Mouse (Mus musculus) midbrain, embryonic 14.5 days (tissue): ENCODE measurements around the gene Cxcr5. TPM values are rescaled to one million over a fixed set of nuclear protein-coding genes. Genes with fewer than 3 reads are reported as not detected.

ENCODE experiments used
- ATAC-seq: fragments of 200-750 bp; cut with Nextera tagmentation; 2 replicates; pipeline ENCODE4 v1.8.0; 2017; ENCODE audit warnings: moderate number of reproducible peaks, moderate library complexity; ENCODE audit not compliant: low FRiP score, low TSS enrichment
- DNase-seq: peaks from one replicate; pipeline ENCODE4 v3.0.0-alpha.2; 2015
- H3K27ac ChIP-seq: fragments of 300-500 bp; sonication (generic); replicated peaks from 2 replicates; pipeline ENCODE4 v1.5.1; 2014; ENCODE audit warnings: mild to moderate bottlenecking, low read depth, low read length, moderate library complexity
- H3K27me3 ChIP-seq: fragments of 300-500 bp; sonication (generic); 2 replicates; pipeline ENCODE4 v1.6.1; 2014; ENCODE audit warnings: low read length, control low read depth, mixed read lengths; ENCODE audit not compliant: control insufficient read depth, insufficient read depth
- H3K36me3 ChIP-seq: fragments of 300-500 bp; sonication (generic); 2 replicates; pipeline ENCODE4 v1.6.1; 2014; ENCODE audit warnings: low read length, control low read depth; ENCODE audit not compliant: control insufficient read depth, insufficient read depth
- H3K4me1 ChIP-seq: fragments of 300-500 bp; sonication (generic); 2 replicates; pipeline ENCODE4 v1.6.1; 2014; ENCODE audit warnings: mild to moderate bottlenecking, antibody characterized with exemption, low read length, control low read depth; ENCODE audit not compliant: control insufficient read depth, insufficient read depth
- H3K4me2 ChIP-seq: fragments of 300-500 bp; sonication (generic); 2 replicates; pipeline ENCODE4 v1.6.1; 2014; ENCODE audit warnings: mild to moderate bottlenecking, low read length, moderate library complexity
- H3K4me3 ChIP-seq: fragments of 300-500 bp; sonication (generic); replicated peaks from 2 replicates; pipeline ENCODE4 v1.5.1; 2014; ENCODE audit warnings: low read depth, low read length
- H3K9ac ChIP-seq: fragments of 300-500 bp; sonication (generic); replicated peaks from 2 replicates; pipeline ENCODE4 v1.6.1; 2014; ENCODE audit warnings: mild to moderate bottlenecking, low read length, moderate library complexity
- H3K9me3 ChIP-seq: fragments of 300-500 bp; sonication (generic); 2 replicates; pipeline ENCODE4 v1.6.1; 2016; ENCODE audit warnings: low read length, control low read depth, mixed read lengths; ENCODE audit not compliant: control insufficient read depth
- WGBS: fragments of 180-500 bp; shearing (Covaris S2); extraction: QIAGEN DNeasy Blood & Tissue Kit; methylation state at CpG from one replicate; pipeline ENCODE4 v1.1.7; 2014; 5-methylcytosine and 5-hydroxymethylcytosine counted together
- polyA plus RNA-seq: library from polyadenylated mRNA; unstranded; fragments of >200 nt; fragmentation: Nextera tagmentation; extraction: Ambion mirVana; gene quantifications from 2 replicates; pipeline ENCODE4 v1.2.1, GENCODE M21; 2014

Gene Cxcr5
- polyA plus RNA-seq, 1 experiment from 2014 or later = not detected

GRCm38 (mm10) chr9:44562936-44563335, 1.3 kb upstream of the Cxcr5 start:
- no peak for DNase-seq
- Histone ChIP-seq H3K27ac (no peak overlapping the region), H3K4me3 (no peak overlapping the region), H3K9me3 (peaks cover 4% of the 10 kb centered on the region; the same call in 1 of the 2 replicates), H3K36me3 (no peaks in the 10 kb centered on the region), H3K9ac (no peak overlapping the region), H3K4me1 (no peaks in the 10 kb centered on the region), H3K4me2 (no peak overlapping the region), H3K27me3 (no peaks in the 10 kb centered on the region)
- no peak for ATAC-seq
- 48% methylated on average over 12 of the region's 12 CpGs for WGBS

- DNase-seq (no peak), ATAC-seq (no peak)
- WGBS = 82% methylated on average over 8 of the region's 8 CpGs
- no peaks in the 10 kb centered on the region for H3K36me3 ChIP-seq
- H3K4me1 ChIP-seq = no peaks in the 10 kb centered on the region
- no peaks in the 10 kb centered on the region for H3K9me3 ChIP-seq
- no peak overlapping the region for H3K9ac ChIP-seq
- no peak overlapping the region for H3K4me3 ChIP-seq
- H3K27ac ChIP-seq = no peak overlapping the region
- H3K4me2 ChIP-seq = no peak overlapping the region
- H3K27me3 ChIP-seq = no peaks in the 10 kb centered on the region
Observed at GRCm38 (mm10) chr9:44552161-44552560, 9.5 kb downstream of the Cxcr5 start.

GRCm38 (mm10) chr9:44551138-44551537, 10.5 kb downstream of the Cxcr5 start:
- 86% methylated on average over 10 of the region's 10 CpGs for WGBS
- no peak for ATAC-seq

GRCm38 (mm10) chr9:44548412-44549152, 13.1 kb downstream of the Cxcr5 start:
- WGBS = 93% methylated on average over 8 of the region's 8 CpGs
- no peak for DNase-seq
- no peaks in the 10 kb centered on the region for H3K27me3 ChIP-seq

More at GRCm38 (mm10) chr9:44551138-44551537, 10.5 kb downstream of the Cxcr5 start:
- Histone ChIP-seq H3K9me3 (no peaks in the 10 kb centered on the region), H3K9ac (no peak overlapping the region), H3K4me3 (no peak overlapping the region), H3K27ac (no peak overlapping the region), H3K4me2 (no peak overlapping the region), H3K27me3 (no peaks in the 10 kb centered on the region), H3K4me1 (no peaks in the 10 kb centered on the region), H3K36me3 (no peaks in the 10 kb centered on the region)
- DNase-seq = no peak

DNA sequence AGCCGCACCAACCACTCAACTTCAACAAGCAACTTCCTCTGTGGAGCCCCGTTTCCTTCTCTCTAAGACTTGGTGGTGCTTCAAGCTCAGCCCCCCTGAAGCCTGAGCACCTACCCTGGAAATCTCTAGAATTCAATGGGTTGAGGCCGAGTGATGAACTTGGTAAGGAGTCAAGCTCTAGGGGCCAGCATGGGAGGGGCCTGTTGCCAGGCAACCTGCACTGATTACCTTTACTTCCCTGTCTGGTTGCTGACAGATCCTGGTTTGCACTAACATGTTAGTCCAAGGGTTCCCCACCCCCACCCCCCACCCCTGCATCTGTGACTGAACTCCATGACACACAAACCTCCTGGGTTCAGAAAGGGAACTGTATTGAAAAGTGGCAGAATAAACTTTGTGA, 16.7 kb downstream of the Cxcr5 start:
- Histone ChIP-seq H3K4me1 (no peaks in the 10 kb centered on the region), H3K27ac (no peak overlapping the region), H3K9ac (no peak overlapping the region), H3K4me2 (no peak overlapping the region), H3K4me3 (no peak overlapping the region), H3K9me3 (no peaks in the 10 kb centered on the region), H3K36me3 (no peaks in the 10 kb centered on the region), H3K27me3 (no peaks in the 10 kb centered on the region)
- ATAC-seq (no peak), DNase-seq (no peak)
- WGBS = 80% methylated on average over 3 of the region's 3 CpGs

More at GRCm38 (mm10) chr9:44548412-44549152, 13.1 kb downstream of the Cxcr5 start:
- Histone ChIP-seq H3K36me3 (no peaks in the 10 kb centered on the region), H3K4me2 (no peak overlapping the region), H3K27ac (no peak overlapping the region), H3K4me1 (no peaks in the 10 kb centered on the region), H3K9ac (no peak overlapping the region), H3K9me3 (no peaks in the 10 kb centered on the region), H3K4me3 (no peak overlapping the region)
- ATAC-seq = no peak

- WGBS = 88% methylated on average over 4 of the region's 4 CpGs
- Histone ChIP-seq H3K4me3 (no peak overlapping the region), H3K4me1 (no peaks in the 10 kb centered on the region), H3K9ac (no peak overlapping the region), H3K9me3 (no peaks in the 10 kb centered on the region), H3K27ac (no peak overlapping the region), H3K36me3 (no peaks in the 10 kb centered on the region), H3K27me3 (no peaks in the 10 kb centered on the region), H3K4me2 (no peak overlapping the region)
- DNase-seq = no peak
- no peak for ATAC-seq
Observed at GRCm38 (mm10) chr9:44542364-44542763, 19.3 kb downstream of the Cxcr5 start.

DNA sequence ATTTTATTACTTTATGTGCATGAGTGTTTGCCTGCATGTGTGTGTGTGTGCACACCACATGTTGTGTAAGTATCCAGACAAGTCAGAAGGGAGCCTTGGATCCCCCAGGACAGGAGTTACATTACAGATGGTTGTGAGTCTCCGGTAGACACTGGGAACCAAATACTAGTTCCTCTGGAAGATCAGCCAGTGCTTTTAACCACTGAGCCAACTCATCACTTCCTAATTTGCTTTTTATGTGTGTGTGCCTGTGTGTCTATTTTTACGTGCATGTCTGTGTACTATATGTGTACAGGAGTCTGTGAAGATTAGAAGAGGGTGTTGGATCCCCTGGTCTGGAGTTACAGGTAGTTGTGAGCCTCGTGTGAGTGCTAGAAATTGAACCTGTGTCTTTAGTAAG, 21.0 kb downstream of the Cxcr5 start:
- no peak overlapping the region for H3K4me3 ChIP-seq
- ATAC-seq (no peak), DNase-seq (no peak)
- H3K27ac ChIP-seq = no peak overlapping the region
- no peaks in the 10 kb centered on the region for H3K36me3 ChIP-seq
- no peaks in the 10 kb centered on the region for H3K9me3 ChIP-seq
- H3K9ac ChIP-seq = no peak overlapping the region
- 84% methylated on average over 3 of the region's 3 CpGs for WGBS
- H3K4me1 ChIP-seq = no peaks in the 10 kb centered on the region
- H3K27me3 ChIP-seq = no peaks in the 10 kb centered on the region
- H3K4me2 ChIP-seq = no peak overlapping the region

- no peak overlapping the region for H3K4me2 ChIP-seq
- H3K4me1 ChIP-seq = no peaks in the 10 kb centered on the region
- H3K27ac ChIP-seq = no peak overlapping the region
- no peak overlapping the region for H3K4me3 ChIP-seq
- no peaks in the 10 kb centered on the region for H3K36me3 ChIP-seq
- ATAC-seq (no peak), DNase-seq (no peak)
- H3K9ac ChIP-seq = no peak overlapping the region
- H3K27me3 ChIP-seq = no peaks in the 10 kb centered on the region
- 56% methylated on average over 2 of the region's 2 CpGs for WGBS
- no peaks in the 10 kb centered on the region for H3K9me3 ChIP-seq
Observed at GRCm38 (mm10) chr9:44539816-44540421, 21.8 kb downstream of the Cxcr5 start.
